Mouse (Mus musculus) megakaryocyte, embryonic 14.5 days (primary cell): ENCODE measurements around the gene Stk32c. TPM values are rescaled to one million over a fixed set of nuclear protein-coding genes. Genes with fewer than 3 reads are reported as not detected.
A peak's percentile ranks its signal among the peaks of the same experiment; 100 is the strongest.

Experiments used
- H3K27me3 ChIP-seq: replicated peaks from 2 replicates; pipeline ENCODE3; 2012; ENCODE audit warnings: inconsistent platforms
- H3K36me3 ChIP-seq: replicated peaks from 2 replicates; pipeline ENCODE3; 2012; ENCODE audit warnings: low read length, inconsistent platforms, mixed read lengths
- H3K4me1 ChIP-seq: 2 replicates; pipeline ENCODE4 v1.6.1; 2012; ENCODE audit warnings: inconsistent platforms
- H3K4me3 ChIP-seq: replicated peaks from 2 replicates; pipeline ENCODE3; 2012; ENCODE audit warnings: moderate library complexity, mild to moderate bottlenecking, inconsistent platforms
- H3K9me3 ChIP-seq: 2 replicates; pipeline ENCODE4 v1.6.1; 2012; ENCODE audit warnings: inconsistent platforms
- FLI1 ChIP-seq: IDR thresholded peaks from 2 replicates; pipeline ENCODE4 v1.6.1; 2012; ENCODE audit warnings: low read length, inconsistent platforms, mixed read lengths
- GATA1 ChIP-seq: IDR thresholded peaks from 3 replicates; pipeline ENCODE4 v1.6.1; 2012; ENCODE audit warnings: mixed read lengths, low read length, inconsistent platforms, borderline replicate concordance
- polyA plus RNA-seq: library from polyadenylated mRNA; stranded (reverse); fragments of >175 nt; gene quantifications from 2 replicates; pipeline ENCODE4 v1.2.3, GENCODE M21; 2012; ENCODE audit warnings: low replicate concordance; ENCODE audit not compliant: insufficient read depth

Gene Stk32c
- polyA plus RNA-seq, 1 experiment: not detected

DNA sequence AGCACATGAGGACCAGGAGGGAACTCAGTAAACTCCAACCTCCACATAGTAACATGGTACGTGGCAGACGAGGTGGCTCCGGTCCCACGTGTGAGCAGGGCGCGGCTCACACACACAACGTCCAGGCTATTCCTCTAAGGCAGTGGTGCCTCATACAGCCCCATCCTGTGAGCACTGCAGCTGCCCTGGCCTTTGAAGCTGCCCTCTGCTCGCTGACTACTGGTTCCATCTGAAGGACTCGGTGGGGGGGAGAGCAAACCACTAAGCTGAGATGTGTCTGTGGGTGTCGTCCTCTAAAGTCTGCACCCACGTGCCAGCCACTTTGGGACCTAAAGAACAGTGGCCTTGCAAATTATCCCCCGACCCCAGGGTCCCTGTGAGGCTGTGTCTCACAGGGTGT is 17.1 kb upstream of the Stk32c start:
- Histone ChIP-seq H3K36me3 (peaks cover 6% of the 10 kb centered on the region), H3K9me3 (no peaks in the 10 kb centered on the region), H3K4me1 (peaks cover 93% of the 10 kb centered on the region), H3K27me3 (no peaks in the 10 kb centered on the region), H3K4me3 (peak overlapping the region; percentile 68)
- TF ChIP-seq GATA1 (no peak), FLI1 (no peak)

DNA sequence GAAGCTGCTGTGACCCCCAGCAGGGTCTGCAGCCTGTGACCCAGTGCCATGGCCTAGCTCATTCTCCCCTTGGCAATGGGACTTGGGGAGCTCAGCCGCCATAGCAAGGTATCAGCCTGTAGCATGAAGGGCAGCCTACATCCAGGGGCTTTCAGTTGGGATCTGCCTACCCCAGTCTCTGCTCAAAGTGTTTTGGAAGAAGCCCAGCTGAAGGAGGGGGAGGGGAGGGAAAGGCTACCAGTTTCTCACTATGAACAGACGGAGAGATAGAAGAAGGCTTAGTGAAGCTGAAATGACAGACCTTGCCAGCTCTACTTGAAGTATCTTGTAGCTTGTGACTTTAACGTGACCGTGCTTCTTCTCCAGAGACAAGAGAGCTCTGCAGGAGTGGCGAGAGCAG is 16.7 kb upstream of the Stk32c start:
- H3K27me3 ChIP-seq: no peaks in the 10 kb centered on the region
- H3K36me3 ChIP-seq: peaks cover 6% of the 10 kb centered on the region
- H3K4me3 ChIP-seq: no peak overlapping the region
- TF ChIP-seq GATA1 (no peak), FLI1 (no peak)
- H3K9me3 ChIP-seq: no peaks in the 10 kb centered on the region
- H3K4me1 ChIP-seq: peaks cover 95% of the 10 kb centered on the region

DNA sequence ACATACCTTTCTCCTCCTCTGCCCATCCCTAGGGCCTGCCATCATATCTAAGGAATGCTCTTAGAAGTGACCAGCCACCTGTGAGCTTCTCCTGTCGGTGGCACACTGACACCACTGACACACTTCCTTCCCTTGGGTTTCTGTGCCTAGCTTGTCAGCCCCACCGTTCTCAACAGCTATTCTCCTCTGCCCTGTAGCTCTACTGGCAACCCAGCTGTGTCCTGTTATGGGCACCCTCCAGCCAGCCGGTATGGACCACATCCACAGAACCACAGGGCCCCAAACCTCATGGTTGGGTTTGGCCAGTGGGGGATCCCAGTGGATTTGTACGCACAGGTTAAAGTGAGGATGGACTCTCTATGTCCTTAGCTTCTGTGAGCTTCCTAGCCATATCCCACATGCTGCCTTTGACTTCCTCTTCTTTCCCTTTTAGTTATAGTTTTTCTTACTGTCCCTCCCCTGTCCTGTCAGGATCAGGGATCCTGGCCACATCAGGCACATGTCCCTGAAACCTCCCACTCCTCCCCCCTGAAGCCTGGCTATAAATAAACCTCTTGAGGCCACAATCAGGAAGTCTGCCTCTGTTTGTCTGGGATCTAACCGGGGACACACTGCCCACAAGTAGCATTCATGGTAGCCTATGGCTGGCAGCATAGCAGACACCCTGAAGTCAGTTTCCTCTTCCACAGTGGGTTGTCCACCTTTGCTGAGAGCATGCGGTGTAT is 15.5 kb upstream of the Stk32c start:
- H3K36me3 ChIP-seq: peaks cover 8% of the 10 kb centered on the region
- no peaks in the 10 kb centered on the region for H3K27me3 ChIP-seq
- H3K9me3 ChIP-seq: no peaks in the 10 kb centered on the region
- H3K4me1 ChIP-seq: peaks cover 95% of the 10 kb centered on the region
- peak overlapping the region; percentile 66 for H3K4me3 ChIP-seq
- no peak for TF ChIP-seq FLI1
- no peak for TF ChIP-seq GATA1

DNA sequence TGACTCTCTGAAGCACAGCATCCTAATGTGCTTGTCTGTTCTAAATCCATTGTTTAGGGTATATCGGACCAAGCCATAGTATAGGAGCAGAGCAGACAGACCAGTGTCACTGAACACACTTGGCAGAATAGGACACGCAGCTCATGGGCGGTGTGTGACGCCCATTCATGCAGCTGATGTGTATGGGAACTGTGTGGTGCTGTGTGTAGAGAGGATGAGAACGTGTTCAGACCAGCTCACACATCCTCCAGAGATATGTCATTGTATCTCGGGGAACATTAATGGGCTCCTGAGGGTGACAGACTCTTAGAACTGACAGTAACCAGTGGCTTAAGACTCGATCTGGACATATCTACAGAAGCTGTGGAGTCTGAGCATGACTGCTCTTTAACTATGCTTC is 13.3 kb upstream of the Stk32c start:
- no peaks in the 10 kb centered on the region for H3K9me3 ChIP-seq
- peaks cover 10% of the 10 kb centered on the region for H3K36me3 ChIP-seq
- peaks cover 96% of the 10 kb centered on the region for H3K4me1 ChIP-seq
- TF ChIP-seq GATA1: no peak
- no peak for TF ChIP-seq FLI1
- no peaks in the 10 kb centered on the region for H3K27me3 ChIP-seq
- no peak overlapping the region for H3K4me3 ChIP-seq

DNA sequence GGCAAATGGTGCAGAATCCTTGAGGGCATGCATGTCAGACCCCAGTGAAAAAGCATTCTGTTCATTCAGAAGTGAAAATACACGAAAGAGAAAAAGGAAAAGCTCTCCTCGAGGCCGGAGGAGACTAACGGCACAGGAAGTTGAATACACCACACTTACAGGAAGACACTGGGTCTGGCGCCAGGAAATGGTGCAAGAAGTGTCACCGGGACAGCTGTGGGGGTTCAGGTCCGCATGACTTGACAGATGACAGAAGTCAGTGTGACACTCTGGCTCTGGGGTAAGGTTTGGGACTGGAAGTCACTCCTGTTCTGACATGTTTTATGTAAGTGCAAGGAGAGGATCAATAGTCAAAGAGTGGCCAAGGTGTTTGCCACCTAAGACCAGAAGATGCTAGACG is 11.6 kb upstream of the Stk32c start:
- Histone ChIP-seq H3K4me3 (peak overlapping the region; percentile 69), H3K27me3 (no peaks in the 10 kb centered on the region), H3K9me3 (no peaks in the 10 kb centered on the region), H3K36me3 (peaks cover 7% of the 10 kb centered on the region), H3K4me1 (peaks cover 86% of the 10 kb centered on the region)
- TF ChIP-seq GATA1 (no peak), FLI1 (no peak)

DNA sequence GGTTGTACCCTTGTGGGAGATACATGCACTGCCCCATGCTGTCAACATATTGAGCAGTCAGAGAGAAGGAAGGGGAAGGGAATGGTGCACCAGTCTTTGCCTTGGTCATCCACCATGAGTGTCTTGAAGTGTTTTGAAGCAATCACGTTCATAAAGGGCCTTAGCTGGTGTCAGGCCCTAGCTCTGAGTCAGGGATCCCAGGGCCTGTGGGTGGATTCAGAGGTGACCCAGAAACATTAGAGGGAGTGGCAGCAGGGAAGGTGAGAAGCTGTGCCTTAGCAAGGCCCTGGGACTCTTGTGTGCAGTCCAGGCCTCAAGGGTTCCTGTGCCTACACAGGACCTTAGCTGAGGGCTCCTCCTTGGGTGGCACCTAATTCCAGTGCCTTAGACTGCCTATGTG is 11.0 kb upstream of the Stk32c start:
- H3K4me3 ChIP-seq: no peak overlapping the region
- H3K36me3 ChIP-seq: peaks cover 7% of the 10 kb centered on the region
- TF ChIP-seq FLI1 (no peak), GATA1 (no peak)
- no peaks in the 10 kb centered on the region for H3K9me3 ChIP-seq
- H3K27me3 ChIP-seq: no peaks in the 10 kb centered on the region
- H3K4me1 ChIP-seq: peaks cover 86% of the 10 kb centered on the region

DNA sequence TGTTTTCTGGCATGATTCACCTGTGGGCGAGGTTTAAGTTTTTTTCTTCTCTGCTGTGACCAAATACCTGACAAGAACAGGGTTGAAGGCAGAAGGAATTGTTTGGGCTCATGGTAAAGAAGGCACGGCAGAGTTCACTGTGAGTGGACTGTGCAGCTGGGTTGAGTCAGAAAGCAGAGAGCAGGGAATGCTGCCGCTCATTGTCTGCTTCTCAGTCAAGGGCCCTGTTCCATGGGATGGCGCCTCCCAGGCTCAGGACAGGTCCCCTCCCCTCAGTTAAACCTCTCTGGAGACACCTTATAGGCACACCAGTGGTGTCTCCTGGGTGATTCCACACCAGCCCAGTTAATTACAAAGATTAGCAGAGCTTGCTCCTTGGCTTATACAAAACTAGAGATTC is 9.2 kb upstream of the Stk32c start:
- TF ChIP-seq FLI1: no peak
- TF ChIP-seq GATA1: no peak
- no peak overlapping the region for H3K4me3 ChIP-seq
- no peaks in the 10 kb centered on the region for H3K9me3 ChIP-seq
- peaks cover 7% of the 10 kb centered on the region for H3K36me3 ChIP-seq
- peaks cover 83% of the 10 kb centered on the region for H3K4me1 ChIP-seq
- H3K27me3 ChIP-seq: no peaks in the 10 kb centered on the region

DNA sequence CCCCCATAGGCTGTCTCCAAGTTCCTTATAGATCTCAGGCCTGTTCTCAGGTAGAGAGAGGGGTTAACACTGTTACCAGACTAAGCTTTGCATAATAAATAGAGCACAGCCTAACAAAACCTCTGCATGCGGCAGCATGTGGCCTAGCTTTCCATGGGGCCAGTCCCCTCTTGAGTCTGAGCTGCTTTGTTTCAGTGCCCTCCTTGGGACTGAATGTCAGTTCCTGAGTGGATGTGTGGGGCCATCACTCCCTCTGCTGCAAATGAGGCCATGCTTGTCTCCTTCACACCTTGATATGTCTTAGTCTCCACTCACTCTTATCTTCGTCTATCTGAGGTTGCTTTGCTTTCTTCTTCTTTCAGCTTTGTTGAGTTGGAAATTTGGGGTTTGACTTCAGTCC is 8.7 kb upstream of the Stk32c start:
- H3K9me3 ChIP-seq: no peaks in the 10 kb centered on the region
- no peak overlapping the region for H3K4me3 ChIP-seq
- TF ChIP-seq GATA1 (no peak), FLI1 (no peak)
- H3K4me1 ChIP-seq: peaks cover 79% of the 10 kb centered on the region
- H3K27me3 ChIP-seq: no peaks in the 10 kb centered on the region
- peaks cover 7% of the 10 kb centered on the region for H3K36me3 ChIP-seq

DNA sequence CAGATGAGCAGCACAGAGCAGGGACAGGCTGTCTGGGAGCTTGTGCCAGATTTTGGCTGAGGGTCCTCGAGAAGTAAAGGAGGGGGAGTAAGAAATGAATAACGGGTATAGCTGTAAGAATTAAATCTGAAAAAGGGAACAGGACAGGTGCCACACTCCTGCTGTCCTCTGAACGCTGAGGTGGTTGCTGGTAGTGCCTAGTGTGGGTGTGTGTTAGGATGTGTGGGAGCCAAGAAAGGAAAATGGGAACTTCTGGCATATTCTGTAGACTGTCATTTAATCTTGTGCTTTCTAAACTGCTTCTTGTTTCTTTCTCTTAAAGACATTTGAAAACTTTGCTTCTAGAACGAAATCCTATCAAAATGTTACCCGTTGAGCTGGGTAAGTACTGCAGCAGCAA is 8.0 kb upstream of the Stk32c start:
- Histone ChIP-seq H3K4me3 (no peak overlapping the region), H3K36me3 (peaks cover 4% of the 10 kb centered on the region), H3K27me3 (no peaks in the 10 kb centered on the region), H3K4me1 (peaks cover 79% of the 10 kb centered on the region), H3K9me3 (no peaks in the 10 kb centered on the region)
- no peak for TF ChIP-seq GATA1
- no peak for TF ChIP-seq FLI1

DNA sequence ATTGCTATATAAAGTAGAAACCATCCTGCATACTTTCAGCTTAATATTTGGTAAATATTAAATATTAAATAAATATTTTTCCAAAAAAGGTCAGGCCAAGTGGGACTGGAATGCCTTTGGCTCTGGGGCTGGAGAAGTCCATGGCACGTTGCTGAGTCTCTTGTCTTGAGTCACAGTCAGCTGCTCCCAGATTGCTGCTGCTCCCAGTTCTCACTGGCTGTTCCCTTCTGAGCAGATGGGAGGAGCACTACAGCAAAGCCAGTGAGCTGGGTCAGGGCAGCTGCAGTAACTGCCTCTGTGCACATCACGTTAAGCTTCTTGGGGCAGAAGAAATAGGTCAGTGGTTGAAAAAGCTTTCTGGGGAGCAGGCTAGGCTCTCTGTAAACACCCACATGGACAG is 7.2 kb upstream of the Stk32c start:
- peak overlapping the region; percentile 38 for H3K4me3 ChIP-seq
- peaks cover 4% of the 10 kb centered on the region for H3K36me3 ChIP-seq
- TF ChIP-seq GATA1 (no peak), FLI1 (no peak)
- peaks cover 76% of the 10 kb centered on the region for H3K4me1 ChIP-seq
- H3K27me3 ChIP-seq: no peaks in the 10 kb centered on the region
- no peaks in the 10 kb centered on the region for H3K9me3 ChIP-seq
